Mouse (Mus musculus) adipose tissue, adult 10 weeks (tissue): ENCODE measurements around the gene Hexdc. TPM values are rescaled to one million over a fixed set of nuclear protein-coding genes. Genes with fewer than 3 reads are reported as not detected.

ENCODE experiments used
- polyA plus RNA-seq: library from polyadenylated mRNA; stranded (reverse); fragments of 350-450 nt; fragmentation: Illumina TruSeq; extraction: RNeasy Lipid Tissue Mini Kit (QIAGEN cat#74804); gene quantifications from one replicate; pipeline ENCODE4 v1.2.3, GENCODE M21; 2014; ENCODE audit warnings: low read depth, low replicate concordance

Hexdc gene
- polyA plus RNA-seq: 23.5 TPM

DNA sequence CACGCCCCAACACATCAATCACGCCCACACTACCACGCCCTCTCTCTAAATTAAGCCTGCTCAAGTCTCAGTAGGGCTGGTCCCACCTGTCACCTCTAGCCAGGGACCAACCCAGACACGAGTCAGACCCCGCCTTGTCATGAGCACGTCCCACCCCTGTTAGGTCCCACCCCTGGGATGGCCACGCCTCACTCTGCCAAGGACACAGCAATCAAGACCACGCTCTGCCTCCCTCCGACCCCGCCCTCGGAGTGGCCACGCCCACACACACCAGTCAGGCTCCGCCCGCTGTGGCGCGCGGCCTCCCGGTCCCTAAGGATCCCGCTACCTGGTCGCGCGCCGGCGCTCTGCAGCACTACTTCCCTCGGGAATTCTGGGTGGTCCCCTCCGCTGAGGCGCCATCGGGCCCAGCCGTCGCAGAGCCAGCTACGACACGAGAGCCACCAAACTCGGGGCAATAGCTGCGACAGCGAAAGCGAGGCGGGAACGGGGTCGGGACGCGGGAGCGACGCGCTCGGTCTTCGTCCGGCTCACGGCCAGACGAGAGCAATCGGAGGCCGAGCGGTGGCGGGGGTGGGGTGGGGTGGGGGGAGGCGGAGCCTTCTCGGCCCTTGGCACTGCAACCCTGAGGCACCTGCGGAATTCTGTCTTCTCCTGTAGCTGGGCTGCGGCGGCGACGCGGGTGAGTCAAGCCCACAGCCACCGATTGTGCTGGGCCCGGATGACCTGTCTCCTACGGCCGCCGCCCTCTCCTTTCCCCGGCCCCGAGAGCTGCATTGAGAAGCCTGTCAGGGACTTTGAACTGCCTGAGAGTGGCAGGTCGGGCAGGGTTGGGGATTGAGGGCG lies at the start of gene Hexdc, which contains the start of gene Ogfod3:
Gene Hexdc (plus strand): TSS at position 273 of the 846 bp plus-strand sequence.
Gene Ogfod3 (minus strand): TSS at position 551 of the 846 bp plus-strand sequence.

DNA sequence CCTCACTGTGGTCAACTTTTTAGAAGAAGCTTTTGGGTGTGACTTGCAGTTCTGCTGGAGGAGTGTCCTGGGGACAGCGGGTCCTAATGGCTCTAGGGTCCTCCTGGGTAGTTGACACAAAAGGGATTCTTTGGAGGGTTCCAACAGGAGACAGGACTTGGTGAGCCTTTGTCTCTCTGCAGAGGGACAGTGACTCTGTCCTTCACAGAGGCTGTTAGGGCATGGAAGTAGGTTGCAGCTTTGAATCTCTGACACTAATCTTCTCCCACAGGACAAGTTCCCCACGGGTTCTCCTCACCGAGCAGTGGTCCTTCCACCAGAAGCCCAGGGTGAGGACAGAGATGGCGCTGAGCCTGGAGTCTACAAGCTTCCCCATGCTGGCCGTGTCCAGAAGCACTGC lies 44.3 kb upstream of the Hexdc start, which contains the start of gene Uts2r:
Gene Uts2r (plus strand): TSS at position 301 of the 400 bp plus-strand sequence.

GRCm38 (mm10) chr11:121229018-121229439 lies 24.8 kb downstream of the Hexdc start, which contains the start of gene Cybc1:
TSS of gene Cybc1 (minus strand) at chr11:121229322.

DNA sequence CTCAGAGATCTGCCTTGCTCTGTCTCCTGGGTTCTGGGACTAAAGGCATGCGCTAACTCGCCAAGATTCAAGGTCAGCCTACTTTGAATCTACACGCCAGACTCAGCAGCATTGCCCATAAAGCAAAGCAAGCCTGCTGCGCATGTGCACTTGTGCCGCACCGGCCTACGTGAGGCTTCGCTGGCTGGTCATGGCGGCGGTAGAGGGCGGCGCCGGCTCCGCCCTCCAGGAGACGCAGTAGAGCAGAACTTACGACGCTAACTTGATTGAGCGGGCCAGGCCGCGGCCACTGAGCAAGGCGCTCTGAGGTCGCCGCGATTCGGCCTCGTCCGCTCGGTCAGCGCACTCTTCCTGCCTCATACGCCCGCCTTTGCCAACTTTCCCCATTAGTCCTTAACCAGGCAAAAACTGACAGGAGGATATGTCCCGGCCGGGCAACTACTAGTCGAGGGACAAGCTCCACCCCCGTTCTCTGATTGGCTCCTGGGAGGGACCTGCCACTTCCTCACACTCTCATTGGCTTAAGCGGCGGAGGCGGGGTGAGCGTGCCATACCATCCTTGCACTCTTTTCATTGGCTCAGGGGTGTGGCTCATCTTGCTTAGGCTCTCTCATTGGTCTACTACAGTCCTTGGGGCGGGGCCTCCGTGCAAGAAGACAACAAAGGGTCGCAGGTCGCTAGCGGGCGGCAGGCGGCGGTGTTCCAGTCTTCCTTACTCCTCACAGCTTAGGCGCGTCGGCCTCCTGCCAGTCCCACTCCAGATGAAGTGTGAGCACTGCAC lies 32.5 kb downstream of the Hexdc start, which contains the start of gene Narf:
Gene Narf (plus strand): TSS at position 690 of the 781 bp plus-strand sequence.

GRCm38 (mm10) chr11:121259160-121260100 lies 55.2 kb downstream of the Hexdc start, which contains the start of gene Foxk2:
TSS of gene Foxk2 (plus strand) at chr11:121259990.

Other genes starting within 250 kb of the Hexdc start
- 91.1 TPM for gene Csnk1d, start 213.1 kb upstream of the Hexdc start, polyA plus RNA-seq
- gene Cd7, start 165.0 kb upstream of the Hexdc start, polyA plus RNA-seq: 1.7 TPM
- gene Sectm1b, start 140.9 kb upstream of the Hexdc start, polyA plus RNA-seq: 6.3 TPM
- 3.5 TPM for gene Sectm1a, start 123.2 kb upstream of the Hexdc start, polyA plus RNA-seq
- gene Tex19.2, start 85.8 kb upstream of the Hexdc start, polyA plus RNA-seq: 0.38 TPM
- not detected for gene Tex19.1, start 58.3 kb upstream of the Hexdc start, polyA plus RNA-seq
- not detected for gene Uts2r, start 44.2 kb upstream of the Hexdc start, polyA plus RNA-seq
- 35.1 TPM for gene Ogfod3, start 278 bp downstream of the Hexdc start, polyA plus RNA-seq
- gene Cybc1, start 24.9 kb downstream of the Hexdc start, polyA plus RNA-seq: 34.5 TPM
- gene Narf, start 32.8 kb downstream of the Hexdc start, polyA plus RNA-seq: 16.1 TPM
- gene Foxk2, start 55.6 kb downstream of the Hexdc start, polyA plus RNA-seq: 31.0 TPM
- 39.8 TPM for gene Wdr45b, start 150.0 kb downstream of the Hexdc start, polyA plus RNA-seq
- 10.5 TPM for gene Rab40b, start 183.8 kb downstream of the Hexdc start, polyA plus RNA-seq
- gene Fn3krp, start 217.0 kb downstream of the Hexdc start, polyA plus RNA-seq: 11.6 TPM
- gene Fn3k, start 230.5 kb downstream of the Hexdc start, polyA plus RNA-seq: 3.0 TPM
- 49.8 TPM for gene Tbcd, start 247.5 kb downstream of the Hexdc start, polyA plus RNA-seq